Mouse (Mus musculus) embryonic facial prominence, embryonic 10.5 days (tissue): ENCODE results near the gene Tbc1d15. TPM values are rescaled to one million over a fixed set of nuclear protein-coding genes. Genes with fewer than 3 reads are reported as not detected.

Source experiments
- DNase-seq: peaks from one replicate; pipeline ENCODE4 v3.0.0-alpha.2; 2017; ENCODE audit warnings: low spot score
- H3K27ac ChIP-seq: fragments of 300-500 bp; sonication (generic); replicated peaks from 2 replicates; pipeline ENCODE4 v1.5.1; 2016; ENCODE audit warnings: mild to moderate bottlenecking
- H3K27me3 ChIP-seq: fragments of 300-500 bp; sonication (generic); replicated peaks from 2 replicates; pipeline ENCODE4 v1.6.1; 2016; ENCODE audit warnings: low read depth, mild to moderate bottlenecking; ENCODE audit not compliant: poor library complexity, severe bottlenecking
- H3K36me3 ChIP-seq: fragments of 300-500 bp; sonication (generic); replicated peaks from 2 replicates; pipeline ENCODE4 v1.6.1; 2016; ENCODE audit warnings: mild to moderate bottlenecking, moderate library complexity
- H3K4me1 ChIP-seq: fragments of 300-500 bp; sonication (generic); 2 replicates; pipeline ENCODE4 v1.6.1; 2016
- H3K4me3 ChIP-seq: fragments of 300-500 bp; sonication (generic); 2 replicates; pipeline ENCODE4 v1.5.1; 2016; ENCODE audit warnings: mild to moderate bottlenecking, moderate library complexity
- H3K9me3 ChIP-seq: fragments of 300-500 bp; sonication (generic); 2 replicates; pipeline ENCODE4 v1.6.1; 2016; ENCODE audit warnings: mild to moderate bottlenecking
- WGBS: fragments of 180-500 bp; shearing (Covaris S2); methylation state at CpG from one replicate; pipeline ENCODE4 v1.1.7; 2016; 5-methylcytosine and 5-hydroxymethylcytosine counted together
- polyA plus RNA-seq: library from polyadenylated mRNA; unstranded; fragments of >200 nt; fragmentation: Nextera tagmentation; extraction: Ambion mirVana; gene quantifications from 2 replicates; pipeline ENCODE4 v1.2.1, GENCODE M21; 2016

Tbc1d15 gene
- polyA plus RNA-seq: 52.3 and 57.8 TPM in 2 replicates

- Histone ChIP-seq H3K9me3 (no peaks in the 10 kb centered on the region), H3K36me3 (no peaks in the 10 kb centered on the region), H3K4me3 (peak within 1 kb of the TSS; percentile 98), H3K4me1 (peaks cover 33% of the 10 kb centered on the region), H3K27ac (peak within 1 kb of the TSS; percentile 90), H3K27me3 (no peaks in the 10 kb centered on the region)
- WGBS: under 1% methylated on average over 67 of the region's 67 CpGs
- peak; percentile 99 for DNase-seq
Measured at GRCm38 (mm10) chr10:115251088-115251934, at the start of gene Tbc1d15. Tbc1d15 (minus strand) TSS chr10:115251467.

DNA sequence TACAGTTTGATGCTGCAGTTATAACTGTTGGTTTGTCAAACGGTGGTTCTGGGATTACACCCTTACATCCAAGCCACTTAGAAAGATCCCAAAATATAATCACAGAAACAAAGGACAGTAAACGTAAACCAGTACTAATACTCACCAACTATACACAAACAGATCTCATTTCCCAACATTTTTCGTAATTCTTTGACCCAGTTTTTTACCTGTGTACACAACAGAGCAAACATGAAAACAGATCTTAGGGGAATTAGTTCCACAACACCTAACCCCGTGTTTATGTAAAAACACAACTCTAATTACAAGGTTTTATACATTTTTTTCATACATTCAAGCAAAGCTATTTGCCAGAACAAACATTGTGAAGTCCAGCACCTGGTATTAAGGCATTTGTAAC, 47.4 kb upstream of the Tbc1d15 start:
- DNase-seq: no peak
- Histone ChIP-seq H3K9me3 (no peaks in the 10 kb centered on the region), H3K27me3 (no peaks in the 10 kb centered on the region), H3K4me3 (no peak overlapping the region), H3K4me1 (no peaks in the 10 kb centered on the region), H3K27ac (no peak overlapping the region), H3K36me3 (peaks cover 72% of the 10 kb centered on the region)
- WGBS: 91% methylated on average over 4 of the region's 4 CpGs

DNA sequence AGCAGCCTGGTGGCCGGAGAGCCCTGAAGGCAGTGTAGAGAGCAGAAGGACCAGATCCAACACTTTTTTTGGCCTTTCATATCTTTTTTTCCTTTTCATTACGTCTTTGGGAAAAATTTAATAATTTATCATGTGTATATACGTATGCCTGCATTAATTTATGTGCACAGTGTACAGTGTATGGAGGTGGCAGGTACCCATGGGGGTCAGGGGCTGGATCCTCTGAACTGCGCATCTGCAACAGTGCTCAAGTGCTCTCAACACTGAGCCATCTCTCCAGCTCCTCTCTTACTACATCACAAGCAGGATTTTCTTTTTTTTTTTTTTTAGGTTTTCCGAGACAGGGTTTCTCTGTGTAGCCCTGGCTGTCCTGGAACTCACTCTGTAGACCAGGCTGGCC, 46.3 kb upstream of the Tbc1d15 start:
- no peaks in the 10 kb centered on the region for H3K9me3 ChIP-seq
- H3K27ac ChIP-seq: no peak overlapping the region
- no peaks in the 10 kb centered on the region for H3K27me3 ChIP-seq
- no peak for DNase-seq
- 93% methylated on average over 5 of the region's 5 CpGs for WGBS
- peaks cover 76% of the 10 kb centered on the region for H3K36me3 ChIP-seq
- H3K4me3 ChIP-seq: no peak overlapping the region
- no peaks in the 10 kb centered on the region for H3K4me1 ChIP-seq

- peaks cover 82% of the 10 kb centered on the region for H3K36me3 ChIP-seq
- WGBS: 85% methylated on average over 9 of the region's 9 CpGs
- DNase-seq: no peak
- H3K27ac ChIP-seq: no peak overlapping the region
- no peaks in the 10 kb centered on the region for H3K4me1 ChIP-seq
- no peaks in the 10 kb centered on the region for H3K9me3 ChIP-seq
- H3K4me3 ChIP-seq: no peak overlapping the region
- H3K27me3 ChIP-seq: no peaks in the 10 kb centered on the region
Measured at GRCm38 (mm10) chr10:115296401-115296935, 45.2 kb upstream of the Tbc1d15 start.

GRCm38 (mm10) chr10:115295162-115295561, 43.9 kb upstream of the Tbc1d15 start:
- Histone ChIP-seq H3K36me3 (peaks cover 78% of the 10 kb centered on the region), H3K4me1 (no peaks in the 10 kb centered on the region), H3K4me3 (no peak overlapping the region), H3K9me3 (no peaks in the 10 kb centered on the region), H3K27ac (no peak overlapping the region), H3K27me3 (no peaks in the 10 kb centered on the region)
- no peak for DNase-seq
- WGBS: 94% methylated on average over 3 of the region's 3 CpGs

GRCm38 (mm10) chr10:115294715-115295114, 43.4 kb upstream of the Tbc1d15 start:
- H3K9me3 ChIP-seq: no peaks in the 10 kb centered on the region
- DNase-seq: no peak
- peaks cover 78% of the 10 kb centered on the region for H3K36me3 ChIP-seq
- H3K4me1 ChIP-seq: no peaks in the 10 kb centered on the region
- H3K4me3 ChIP-seq: no peak overlapping the region
- 95% methylated on average over 7 of the region's 7 CpGs for WGBS
- no peaks in the 10 kb centered on the region for H3K27me3 ChIP-seq
- H3K27ac ChIP-seq: no peak overlapping the region

DNA sequence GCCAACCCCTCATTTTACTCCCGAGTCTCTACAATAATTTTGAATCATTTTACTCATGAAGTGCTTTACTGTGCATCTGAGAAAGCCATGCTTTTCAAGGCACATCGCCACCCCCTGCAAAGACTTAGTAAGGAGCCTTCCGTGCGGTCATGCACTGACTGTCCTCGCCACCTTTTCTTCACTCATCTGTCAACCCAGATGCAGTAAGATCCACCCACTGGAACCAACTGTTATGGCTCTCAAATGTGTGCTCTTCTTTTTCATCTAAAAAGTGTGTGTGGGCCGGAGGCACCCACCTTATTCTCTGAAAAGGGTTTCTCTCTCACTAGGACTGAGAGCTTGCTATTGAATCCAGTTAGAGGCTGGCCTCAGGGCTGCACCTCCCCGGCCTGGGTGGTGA, 42.7 kb upstream of the Tbc1d15 start:
- Histone ChIP-seq H3K4me1 (no peaks in the 10 kb centered on the region), H3K36me3 (peaks cover 75% of the 10 kb centered on the region), H3K4me3 (no peak overlapping the region), H3K27me3 (no peaks in the 10 kb centered on the region), H3K9me3 (no peaks in the 10 kb centered on the region), H3K27ac (no peak overlapping the region)
- WGBS: 91% methylated on average over 7 of the region's 7 CpGs
- DNase-seq: no peak

- peaks cover 78% of the 10 kb centered on the region for H3K36me3 ChIP-seq
Measured at GRCm38 (mm10) chr10:115290671-115291070, 39.4 kb upstream of the Tbc1d15 start.

DNA sequence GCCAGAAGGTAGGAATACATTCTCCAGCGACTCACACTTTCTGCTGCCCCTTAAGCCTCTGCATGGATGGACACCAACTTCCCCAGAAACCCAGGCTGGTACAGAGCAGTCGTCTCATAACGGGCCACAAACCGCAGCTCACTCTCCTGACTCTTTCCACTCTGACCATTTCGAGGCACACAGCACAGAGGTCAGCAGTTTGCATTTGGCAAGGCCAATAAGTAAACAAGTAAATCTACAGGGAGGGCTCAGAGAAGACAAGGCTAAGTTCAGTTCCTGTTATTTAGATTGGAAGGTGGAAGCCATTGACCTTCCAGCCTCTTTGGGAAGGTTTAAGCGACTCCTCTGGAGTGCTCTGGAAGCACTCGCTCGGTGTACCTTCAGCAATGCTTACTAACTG, 37.6 kb upstream of the Tbc1d15 start:
- no peak overlapping the region for H3K4me3 ChIP-seq
- H3K9me3 ChIP-seq: no peaks in the 10 kb centered on the region
- DNase-seq: no peak
- H3K27ac ChIP-seq: no peak overlapping the region
- H3K4me1 ChIP-seq: no peaks in the 10 kb centered on the region
- no peaks in the 10 kb centered on the region for H3K27me3 ChIP-seq
- H3K36me3 ChIP-seq: peaks cover 64% of the 10 kb centered on the region
- WGBS: 90% methylated on average over 8 of the region's 8 CpGs

More at GRCm38 (mm10) chr10:115290671-115291070, 39.4 kb upstream of the Tbc1d15 start:
- no peak for DNase-seq
- Histone ChIP-seq H3K27ac (no peak overlapping the region), H3K9me3 (no peaks in the 10 kb centered on the region), H3K27me3 (no peaks in the 10 kb centered on the region), H3K4me1 (no peaks in the 10 kb centered on the region), H3K4me3 (no peak overlapping the region)
- 94% methylated on average over 9 of the region's 9 CpGs for WGBS

DNA sequence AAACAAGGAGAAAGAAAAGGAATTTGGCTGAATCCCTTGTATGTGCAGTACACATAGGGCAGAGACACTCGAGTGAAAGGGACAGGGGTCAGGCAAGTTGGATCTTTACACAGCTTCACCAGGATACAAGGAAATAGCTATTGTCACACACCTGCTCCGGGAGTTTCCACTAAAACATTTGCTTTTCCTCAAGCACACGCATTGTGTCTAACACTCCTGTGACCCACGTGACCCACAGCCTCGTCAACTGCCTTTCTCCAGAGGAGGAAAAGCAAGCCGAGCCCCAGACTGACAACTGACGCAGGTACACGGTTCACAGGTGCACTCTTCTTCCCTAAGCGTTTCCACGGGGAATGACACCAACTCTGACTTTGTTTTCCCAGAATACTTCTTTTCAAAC, 32.9 kb upstream of the Tbc1d15 start:
- Histone ChIP-seq H3K36me3 (peaks cover 24% of the 10 kb centered on the region), H3K9me3 (no peaks in the 10 kb centered on the region), H3K4me1 (no peaks in the 10 kb centered on the region), H3K27me3 (no peaks in the 10 kb centered on the region), H3K4me3 (no peak overlapping the region), H3K27ac (no peak overlapping the region)
- no peak for DNase-seq
- 75% methylated on average over 10 of the region's 10 CpGs for WGBS

DNA sequence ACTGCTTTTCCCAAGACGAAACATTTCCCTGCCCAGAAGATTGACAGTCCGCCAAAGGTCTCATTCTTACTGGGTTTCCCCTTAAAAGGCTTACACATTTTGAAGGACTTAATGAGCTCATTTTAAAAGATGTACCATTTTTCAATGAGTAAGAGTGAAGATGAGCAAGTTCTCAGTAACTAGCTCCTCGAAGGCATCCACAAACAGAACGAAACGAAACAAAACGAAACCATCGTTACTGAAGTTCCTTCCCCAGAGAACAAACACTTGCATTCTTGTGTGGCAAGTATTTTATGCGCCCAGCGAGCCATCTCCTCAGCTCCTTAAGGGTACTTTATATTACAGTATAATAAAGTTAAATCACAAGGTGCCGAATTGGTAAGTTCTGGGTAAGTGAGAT, 30.1 kb upstream of the Tbc1d15 start:
- Histone ChIP-seq H3K4me1 (no peaks in the 10 kb centered on the region), H3K9me3 (no peaks in the 10 kb centered on the region), H3K27ac (no peak overlapping the region), H3K4me3 (no peak overlapping the region), H3K27me3 (no peaks in the 10 kb centered on the region), H3K36me3 (peaks cover 4% of the 10 kb centered on the region)
- 94% methylated on average over 10 of the region's 10 CpGs for WGBS
- no peak for DNase-seq

DNA sequence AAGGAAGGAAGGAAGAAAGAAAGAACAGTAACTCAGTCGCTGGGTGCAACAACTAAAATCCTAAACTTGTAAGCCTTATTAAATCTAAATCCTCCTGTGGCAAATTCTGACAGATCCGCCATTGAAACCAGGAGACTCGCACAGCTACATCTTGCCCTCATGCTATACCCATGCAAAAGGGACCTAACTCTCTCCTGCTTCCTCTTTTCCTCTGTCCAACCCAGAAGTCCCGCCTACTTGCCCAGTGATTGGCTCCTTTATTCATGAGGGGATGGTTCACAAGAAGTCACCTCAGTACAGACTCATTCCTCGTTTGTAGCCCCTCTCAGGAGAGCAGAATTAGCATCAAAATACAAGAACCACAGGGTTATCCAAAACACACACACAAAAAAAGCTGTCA, 20.4 kb upstream of the Tbc1d15 start:
- WGBS: 57% methylated on average over 5 of the region's 5 CpGs

More for the DNA sequence above, 20.4 kb upstream of the Tbc1d15 start:
- DNase-seq: no peak
- H3K36me3 ChIP-seq: no peaks in the 10 kb centered on the region
- no peaks in the 10 kb centered on the region for H3K4me1 ChIP-seq
- no peak overlapping the region for H3K27ac ChIP-seq
- H3K27me3 ChIP-seq: no peaks in the 10 kb centered on the region
- no peak overlapping the region for H3K4me3 ChIP-seq
- no peaks in the 10 kb centered on the region for H3K9me3 ChIP-seq
